Mouse (Mus musculus): ENCODE measurements at regions not wholly inside any gene's neighbourhood (a gene's known extent, or its start where the extent isn't known, plus 50 kb on each side); places are given as distances from the start of the nearest gene placed in this dataset.
"Not testable (repeated sequence)": the region's sequence is repeated elsewhere in the genome, so short reads cannot be mapped to it uniquely, and the experiment has no call there.

DNA sequence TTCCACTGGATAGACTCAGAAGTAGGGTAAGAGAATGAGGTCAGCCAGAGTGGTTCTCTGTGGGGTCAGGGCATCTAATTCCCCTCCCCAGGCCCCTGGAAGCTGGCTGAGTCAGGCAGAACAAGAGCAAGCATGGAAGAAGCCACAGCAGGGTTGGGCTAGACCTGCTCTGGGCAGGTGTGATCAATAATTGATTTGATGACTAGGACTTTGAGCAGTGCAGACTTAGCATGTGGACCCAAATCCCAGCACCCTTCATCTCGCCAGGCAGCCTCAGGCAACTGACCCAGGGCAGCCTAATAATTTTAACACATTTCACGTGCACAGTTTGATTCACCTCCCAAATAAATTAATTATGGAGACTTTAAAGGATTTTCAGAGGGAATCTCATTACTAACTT, 67.2 kb downstream of the Qdpr start:
- ATAC-seq (ENCODE audit: low TSS enrichment): no peak

DNA sequence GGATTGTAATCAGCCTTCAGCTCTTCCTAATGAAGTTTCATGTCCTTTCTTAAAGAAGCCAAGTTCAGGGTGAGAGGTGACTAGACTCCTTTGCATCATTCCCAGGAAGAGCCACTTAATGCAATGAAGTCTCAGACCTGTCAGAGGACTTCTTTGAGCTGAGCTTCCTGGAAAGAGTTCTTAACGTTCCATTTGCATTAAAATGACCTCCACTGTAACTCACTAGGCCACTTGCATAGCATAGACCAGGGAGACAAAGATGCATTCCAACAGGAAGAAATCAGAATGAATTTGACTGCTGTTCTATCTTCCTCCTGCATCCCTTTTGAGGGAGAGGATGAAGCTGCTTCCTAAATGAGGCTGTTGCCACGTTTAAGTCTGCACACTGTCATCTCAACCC, 71.5 kb downstream of the Qdpr start:
- ATAC-seq (ENCODE audit: low TSS enrichment): no peak

DNA sequence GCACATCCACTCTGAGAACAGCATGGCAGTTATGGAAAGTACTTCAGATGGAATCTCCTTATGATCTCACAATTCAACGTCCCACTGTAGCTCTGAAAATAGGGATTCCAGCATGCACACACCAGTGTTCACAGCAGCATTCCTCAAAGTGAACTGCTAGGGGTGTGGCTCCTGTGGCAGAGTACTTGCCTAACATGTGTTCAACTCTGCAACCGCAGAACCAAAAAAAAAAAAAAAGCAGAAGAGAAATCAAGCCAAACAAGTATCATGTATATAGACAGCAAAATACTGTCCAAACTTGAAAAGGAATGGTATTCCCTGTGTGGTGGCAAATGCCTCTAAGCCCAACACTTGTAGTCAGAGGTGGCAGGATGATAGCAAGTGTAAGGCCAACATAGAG, 77.0 kb downstream of the Qdpr start:
- ATAC-seq (ENCODE audit: low TSS enrichment): no peak

DNA sequence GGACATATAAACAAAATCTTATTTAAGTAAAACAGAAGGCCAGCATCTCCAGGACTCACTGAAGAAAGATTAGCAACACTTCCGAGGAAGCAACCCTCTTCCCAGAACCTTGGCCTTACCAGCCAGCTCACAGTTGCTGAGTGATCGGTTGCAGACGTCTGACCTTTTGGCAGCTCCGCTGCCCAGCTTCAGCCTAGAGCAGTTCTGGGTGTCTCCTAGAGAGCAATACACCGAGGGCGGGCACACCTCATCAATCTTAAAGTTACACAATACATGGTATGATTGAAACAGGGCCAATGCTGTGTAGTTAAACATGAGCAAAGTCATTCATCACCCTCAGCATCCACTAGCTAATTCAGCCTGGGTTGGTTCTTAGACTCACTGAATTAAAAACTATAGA, 81.6 kb downstream of the Qdpr start:
- no peak for ATAC-seq (ENCODE audit: low TSS enrichment)

DNA sequence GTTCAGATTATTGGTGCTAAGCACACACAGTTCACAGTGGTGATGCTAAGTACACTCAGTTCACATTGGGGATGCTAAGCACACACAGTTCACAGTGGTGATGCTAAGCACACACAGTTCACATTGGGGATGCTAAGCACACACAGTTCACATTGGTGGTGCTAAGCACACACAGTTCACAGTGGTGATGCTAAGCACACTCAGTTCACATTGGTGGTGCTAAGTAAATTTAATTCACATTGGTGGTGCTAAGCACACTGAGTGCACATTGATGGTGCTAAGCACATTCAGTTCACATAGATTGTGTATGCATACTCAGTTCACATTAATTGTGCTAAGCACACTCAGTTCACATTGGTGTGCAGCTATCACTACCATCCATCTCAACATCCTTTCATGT, 89.8 kb downstream of the Qdpr start:
- ATAC-seq (ENCODE audit: low TSS enrichment): no peak

DNA sequence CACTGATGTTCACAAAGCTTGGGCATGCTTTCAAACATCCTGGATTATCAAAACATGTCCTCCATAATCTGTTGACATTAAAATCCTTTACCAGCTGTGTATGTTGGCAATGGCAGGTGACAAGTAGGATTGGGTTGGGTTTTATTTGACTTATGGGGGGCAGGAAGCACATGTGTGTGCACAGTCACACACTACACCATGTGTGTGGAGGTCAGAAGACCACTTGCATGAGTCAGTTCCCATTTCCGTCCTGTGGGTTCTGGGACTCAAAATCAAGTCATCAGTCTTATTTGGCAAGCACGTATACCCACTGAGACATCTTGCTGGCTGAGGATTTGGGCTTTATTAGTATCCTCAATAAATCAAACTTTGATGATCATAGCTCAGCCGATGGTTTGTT, 109.6 kb downstream of the Qdpr start:
- no peak for ATAC-seq (ENCODE audit: low TSS enrichment)

DNA sequence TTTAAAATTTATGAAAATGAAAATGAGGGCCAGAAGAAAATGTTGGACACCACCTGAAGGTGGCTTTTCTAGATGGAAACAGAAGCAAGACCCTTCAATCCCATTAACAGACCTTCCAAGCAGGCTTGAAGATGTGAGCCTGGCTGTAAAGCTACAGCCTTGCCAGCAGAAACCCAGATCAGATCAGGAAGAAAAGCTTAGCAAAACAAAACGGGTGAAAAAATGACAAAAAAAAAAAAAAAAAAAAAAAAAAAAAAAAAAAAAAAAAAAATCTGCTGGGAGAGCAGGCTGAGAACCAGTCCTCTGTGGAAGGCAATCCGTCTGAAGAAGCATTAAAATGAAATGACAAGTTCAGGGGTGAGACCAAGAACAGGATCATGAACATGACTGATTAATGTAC, 113.2 kb downstream of the Qdpr start:
- ATAC-seq (ENCODE audit: low TSS enrichment): no peak

DNA sequence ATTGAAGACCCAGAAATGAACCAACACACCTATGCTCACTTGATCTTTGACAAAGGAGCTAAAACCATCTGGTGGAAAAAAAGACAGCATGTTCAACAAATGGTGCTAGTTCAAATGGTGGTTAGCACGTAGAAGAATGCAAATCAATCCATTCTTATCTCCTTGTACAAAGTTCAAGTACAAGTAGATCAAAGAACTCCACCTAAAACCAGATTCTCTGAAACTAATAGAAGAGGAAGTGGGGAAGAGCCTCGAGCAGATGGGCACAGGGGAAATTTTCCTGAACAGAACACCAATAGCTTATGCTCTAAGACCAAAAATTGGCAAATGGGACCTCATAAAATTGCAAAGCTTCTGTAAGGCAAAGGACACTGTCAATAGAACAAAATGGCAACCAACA, 125.6 kb downstream of the Qdpr start:
- ATAC-seq (ENCODE audit: low TSS enrichment): not testable (repeated sequence)

DNA sequence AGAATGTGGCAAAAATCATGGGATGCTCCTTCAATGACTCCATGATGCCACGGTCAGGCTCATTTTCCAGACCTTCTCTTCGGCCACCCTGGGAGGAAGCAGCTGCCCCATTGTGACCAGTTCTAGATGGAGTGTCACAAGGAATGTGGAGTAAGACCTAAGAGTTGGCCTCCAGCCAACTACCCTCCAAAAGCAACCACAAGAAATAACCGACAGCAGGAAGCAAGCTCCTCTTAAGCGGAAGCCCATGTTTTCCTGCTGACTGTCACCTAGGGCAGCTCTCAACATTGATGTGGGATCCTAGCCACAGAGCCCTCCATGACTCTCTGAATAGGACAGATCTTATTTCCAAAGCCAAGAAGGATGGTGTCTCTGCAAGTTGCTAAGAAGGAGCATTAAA, 126.5 kb downstream of the Qdpr start:
- no peak for ATAC-seq (ENCODE audit: low TSS enrichment)

DNA sequence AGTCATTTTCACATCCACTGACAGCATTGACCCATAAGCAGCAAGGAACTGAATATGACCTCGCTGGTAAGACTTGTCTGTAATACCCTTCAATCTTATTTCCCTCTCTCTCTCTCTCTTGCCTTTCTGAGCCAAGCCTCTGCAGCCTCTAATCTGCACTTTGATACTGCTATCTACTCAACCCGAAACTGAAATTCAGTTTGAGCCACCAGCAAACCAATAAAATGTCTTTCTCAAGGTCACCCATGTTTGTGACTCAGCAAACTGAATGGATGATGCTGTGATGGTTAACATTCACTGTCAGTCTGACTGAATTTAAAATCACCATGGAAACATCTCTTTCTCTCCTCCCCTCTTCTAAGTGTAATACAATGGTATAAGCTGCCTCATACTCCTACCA, 132.0 kb downstream of the Qdpr start:
- ATAC-seq (ENCODE audit: low TSS enrichment): no peak

DNA sequence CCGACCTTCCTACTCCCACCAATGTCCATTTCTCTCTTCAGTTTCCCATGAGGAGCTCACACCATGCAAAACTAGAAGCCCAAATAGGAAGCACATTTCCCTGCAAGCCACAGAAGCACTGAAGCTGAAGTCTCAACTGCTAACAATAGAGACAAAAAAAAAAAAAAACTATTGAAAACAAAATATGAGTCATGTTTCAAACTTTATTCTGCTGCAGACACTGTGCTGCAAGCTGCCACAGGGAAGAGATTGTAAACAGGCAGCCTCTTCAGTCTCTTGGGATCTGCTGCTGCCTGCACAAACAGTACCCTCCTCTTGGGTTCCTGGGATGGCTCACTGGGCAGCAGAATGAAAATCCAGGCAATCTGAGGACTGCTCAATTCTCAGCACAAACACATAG, 148.9 kb downstream of the Qdpr start:
- peak; percentile 86 for ATAC-seq (ENCODE audit: low TSS enrichment)

DNA sequence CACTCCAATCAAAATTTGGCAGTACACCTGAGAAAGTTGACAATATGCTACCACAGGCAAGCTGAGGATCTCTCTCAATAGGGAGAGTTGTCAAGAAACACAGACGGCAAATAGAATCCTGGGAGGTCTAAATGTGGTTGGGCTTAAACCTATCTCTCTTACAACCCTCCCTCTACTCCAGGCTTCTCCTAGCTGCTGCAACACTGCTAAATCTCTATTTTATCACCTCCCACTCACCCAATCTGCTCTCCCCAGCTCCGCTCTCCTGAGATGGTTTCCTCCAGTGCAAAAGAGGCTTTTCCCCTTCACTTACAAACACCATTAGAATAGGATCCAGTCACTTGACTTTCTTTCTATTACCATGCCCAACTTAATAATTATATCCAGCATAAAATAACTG, 151.2 kb downstream of the Qdpr start:
- peak; percentile 93 for ATAC-seq (ENCODE audit: low TSS enrichment)

DNA sequence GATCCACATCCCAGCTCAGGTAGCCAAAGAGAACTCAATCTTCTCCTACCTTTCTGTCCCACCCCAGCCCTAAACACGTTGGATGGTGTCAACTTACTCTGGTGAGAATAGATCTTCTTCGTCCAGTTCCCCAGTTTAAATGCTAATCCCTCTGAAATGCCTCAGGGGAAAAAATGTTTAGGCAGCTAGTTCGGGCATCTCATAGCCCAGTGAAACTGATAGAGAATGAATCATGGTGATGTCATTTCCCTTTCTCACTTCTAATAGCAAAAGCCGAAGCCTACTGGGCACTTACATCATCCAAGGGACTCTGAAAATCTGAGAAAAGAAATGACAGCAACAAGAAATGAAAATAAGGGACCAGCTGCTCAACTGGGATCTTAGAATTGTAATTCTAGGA, 154.9 kb downstream of the Qdpr start:
- no peak for ATAC-seq (ENCODE audit: low TSS enrichment)

DNA sequence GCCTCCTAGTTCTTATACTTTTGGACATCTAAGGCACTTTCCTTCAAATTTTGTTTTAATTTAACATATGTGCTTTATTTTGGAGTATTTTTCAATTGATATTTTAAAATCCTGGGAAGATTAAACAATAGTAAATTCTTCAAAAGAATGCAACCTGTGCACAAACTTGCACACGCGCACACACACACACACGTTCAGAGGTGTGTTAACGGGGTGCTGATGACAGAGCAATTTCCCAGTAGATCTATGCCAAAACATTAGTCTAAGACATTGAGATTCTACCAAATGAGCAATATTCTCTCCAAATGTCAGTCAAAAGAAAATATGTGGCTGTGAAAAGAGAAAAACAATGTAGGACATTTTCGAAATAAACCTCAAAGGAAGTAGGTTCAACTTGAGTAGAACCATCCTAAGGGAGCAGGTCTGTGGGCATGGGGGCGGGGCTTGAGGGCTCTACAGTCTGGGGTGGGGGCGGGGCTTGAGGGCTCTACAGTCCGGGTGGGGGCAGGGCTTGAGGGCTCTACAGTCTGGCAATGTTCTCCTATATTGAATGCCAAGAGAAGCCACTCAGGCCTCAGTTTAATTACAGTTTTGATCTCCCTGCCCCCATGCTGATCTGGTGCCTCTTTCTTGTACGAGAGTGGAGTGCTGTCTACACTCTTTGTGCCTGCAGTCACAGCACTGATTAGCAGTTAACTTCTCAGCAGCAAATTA, 157.0 kb downstream of the Qdpr start:
- ATAC-seq (ENCODE audit: low TSS enrichment): no peak

DNA sequence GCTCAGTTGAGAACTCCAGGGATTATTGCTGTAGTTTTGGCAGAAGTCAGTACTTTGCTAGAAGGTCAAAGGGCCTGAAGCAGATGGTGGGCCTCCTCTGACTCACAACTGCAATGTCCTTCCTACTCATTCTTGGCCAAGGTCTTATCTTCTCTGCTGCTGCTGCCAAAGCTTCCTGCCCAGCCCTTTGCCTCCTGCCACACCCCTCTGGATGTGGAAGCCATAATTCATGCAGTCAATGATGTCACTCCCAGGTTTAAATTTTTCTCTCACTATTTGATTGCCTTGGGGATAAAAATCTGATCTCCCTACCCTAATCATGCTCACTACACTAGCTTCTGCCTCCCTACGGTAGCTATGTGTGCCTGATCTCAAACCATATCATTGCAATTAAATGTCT, 157.7 kb downstream of the Qdpr start:
- no peak for ATAC-seq (ENCODE audit: low TSS enrichment)

DNA sequence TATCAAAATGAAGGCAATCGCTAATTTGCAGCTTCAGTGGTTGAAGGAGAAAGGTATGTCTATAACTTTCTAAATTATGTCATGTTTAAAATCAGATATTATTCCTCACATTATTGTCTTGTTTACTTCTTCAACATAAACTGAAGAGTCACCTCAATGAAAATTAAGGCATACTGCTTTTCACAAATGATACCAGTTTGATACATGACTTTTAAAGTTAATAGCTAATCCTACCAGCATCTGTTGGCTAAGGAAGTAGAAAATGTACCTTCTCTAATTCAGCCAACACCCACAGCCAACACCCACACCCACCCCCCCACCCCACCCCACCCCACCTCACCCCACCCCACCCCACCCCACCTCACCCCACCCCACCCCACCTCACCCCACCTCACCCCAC, 158.3 kb downstream of the Qdpr start:
- ATAC-seq (ENCODE audit: low TSS enrichment): no peak

DNA sequence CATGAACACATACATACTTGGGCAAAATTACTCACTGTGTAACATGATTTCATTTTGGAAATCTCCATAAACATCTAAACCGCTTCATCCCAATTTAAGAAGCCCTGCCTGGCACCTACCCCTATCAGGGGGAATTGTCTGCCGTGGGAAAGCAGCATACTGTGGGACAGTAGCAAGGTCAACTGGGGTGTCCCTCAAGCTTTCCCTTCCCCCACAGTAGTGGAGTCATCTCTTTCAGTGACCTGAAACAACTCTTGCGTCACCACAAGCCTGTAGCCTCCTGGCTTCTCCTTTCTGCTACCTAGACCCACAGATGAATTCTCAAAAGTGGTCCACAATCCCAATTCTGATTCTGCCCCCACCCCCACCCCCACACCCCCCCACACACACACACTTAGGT, 158.8 kb downstream of the Qdpr start:
- no peak for ATAC-seq (ENCODE audit: low TSS enrichment)

DNA sequence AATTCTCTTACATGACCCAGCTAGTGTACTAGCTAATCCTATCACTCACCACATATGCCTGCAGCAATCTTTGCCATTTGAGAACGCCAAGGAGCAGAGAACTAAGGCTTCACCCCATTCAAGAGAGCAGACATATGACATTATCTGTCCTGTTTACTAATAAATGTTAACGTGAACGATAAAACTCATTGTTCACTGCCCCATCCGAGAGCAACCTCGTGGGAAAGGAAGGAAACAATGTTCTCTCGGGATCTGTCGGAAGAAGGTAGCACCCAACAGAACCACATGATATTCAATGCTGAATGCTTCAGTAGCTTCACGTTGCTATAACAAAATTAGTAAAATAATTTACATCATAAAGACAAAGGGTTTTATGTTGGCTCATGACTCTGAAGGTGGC, 163.6 kb downstream of the Qdpr start:
- ATAC-seq (ENCODE audit: low TSS enrichment): no peak

DNA sequence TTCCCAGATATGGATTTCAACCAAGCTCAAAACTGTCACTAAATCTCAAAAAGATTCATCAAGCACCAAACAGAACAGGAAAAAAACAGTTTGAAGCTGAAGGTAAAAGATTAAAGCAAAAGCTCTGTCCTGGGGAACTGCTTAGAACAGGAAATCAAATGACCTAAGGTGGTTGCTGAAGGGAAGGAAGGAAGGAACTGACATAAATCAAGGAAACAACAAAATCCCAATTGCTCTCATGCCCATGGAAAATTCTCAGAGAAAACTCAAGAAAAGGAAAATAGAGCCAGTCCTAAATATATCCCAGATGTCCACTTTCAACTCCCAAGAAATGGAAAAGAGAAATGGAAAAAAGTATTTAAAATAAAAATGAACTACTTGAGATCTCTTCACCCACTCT, 165.4 kb downstream of the Qdpr start:
- no peak for ATAC-seq (ENCODE audit: low TSS enrichment)

DNA sequence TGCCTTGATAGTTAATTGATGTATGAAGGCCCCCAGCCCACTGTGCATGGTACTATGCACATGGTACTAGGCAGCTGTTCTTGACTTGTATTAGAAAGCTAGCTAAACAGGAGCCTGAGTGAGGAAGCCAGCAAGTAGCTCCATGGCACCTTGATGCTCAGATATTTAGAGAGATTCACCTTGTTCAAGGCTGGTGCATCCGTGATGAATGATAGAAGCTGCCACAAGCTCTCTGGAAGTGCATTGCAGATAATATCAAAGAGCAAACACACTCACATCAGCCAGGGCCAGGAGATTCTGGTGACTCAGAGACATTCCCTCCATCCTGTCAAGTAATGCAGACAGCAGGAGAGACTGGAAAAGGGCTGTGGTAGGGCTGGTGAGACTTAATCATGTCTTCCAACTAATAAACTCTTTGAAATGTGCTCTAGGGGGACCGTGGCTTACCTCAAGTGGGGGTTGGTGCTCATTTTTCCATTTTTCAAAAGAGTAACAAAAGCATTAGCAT, 166.1 kb downstream of the Qdpr start:
- no peak for ATAC-seq (ENCODE audit: low TSS enrichment)

DNA sequence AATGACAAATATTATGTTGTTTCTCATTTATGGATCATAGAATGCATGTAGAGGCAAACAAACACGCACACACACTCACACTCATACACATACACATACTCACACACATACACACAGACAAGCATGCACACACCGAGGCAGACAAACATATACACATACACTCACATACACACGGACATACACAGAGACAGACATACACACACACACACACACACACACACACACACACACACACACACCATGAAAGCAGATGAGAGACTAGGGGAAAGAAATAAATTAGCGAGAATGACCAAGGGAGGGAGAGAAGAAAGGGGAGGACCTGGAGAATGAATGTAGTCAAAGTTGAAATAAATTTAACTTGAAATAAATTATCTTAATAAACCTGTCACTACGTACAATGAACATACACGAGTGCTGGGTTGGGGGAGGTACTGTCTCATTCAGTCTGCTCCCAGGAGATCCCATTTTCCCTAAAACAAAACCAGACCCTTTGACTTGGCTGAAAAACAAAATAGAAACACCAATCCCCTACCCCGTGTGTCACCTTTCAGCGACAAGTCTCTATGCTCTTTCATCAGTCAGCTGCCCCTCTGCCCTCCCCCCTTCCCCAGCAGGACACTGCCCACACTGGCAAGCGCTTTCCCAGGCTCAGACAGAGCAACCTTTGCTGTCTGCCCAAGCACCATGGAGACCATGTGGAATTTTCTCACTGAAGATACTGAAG, 167.7 kb downstream of the Qdpr start:
- ATAC-seq (ENCODE audit: low TSS enrichment): no peak

DNA sequence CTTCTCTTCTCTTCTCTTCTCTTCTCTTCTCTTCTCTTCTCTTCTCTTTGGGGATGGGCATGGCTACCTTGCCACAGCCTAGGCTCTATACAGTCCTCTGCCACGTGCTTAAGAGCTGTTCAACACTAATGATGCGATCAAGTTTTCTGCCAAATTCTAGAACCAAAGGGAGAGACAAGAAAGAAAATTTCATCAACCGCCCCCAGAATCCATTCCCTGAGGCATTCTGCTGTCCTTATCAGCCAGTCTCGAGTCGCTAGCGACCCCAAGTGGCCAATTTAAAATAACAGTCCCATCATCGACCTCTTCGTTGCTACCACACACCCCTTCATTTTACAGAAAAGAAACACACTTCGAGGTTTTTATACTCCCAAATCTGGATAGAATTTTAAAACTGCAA, 171.5 kb downstream of the Qdpr start:
- peak; percentile 94 for ATAC-seq (ENCODE audit: low TSS enrichment)

DNA sequence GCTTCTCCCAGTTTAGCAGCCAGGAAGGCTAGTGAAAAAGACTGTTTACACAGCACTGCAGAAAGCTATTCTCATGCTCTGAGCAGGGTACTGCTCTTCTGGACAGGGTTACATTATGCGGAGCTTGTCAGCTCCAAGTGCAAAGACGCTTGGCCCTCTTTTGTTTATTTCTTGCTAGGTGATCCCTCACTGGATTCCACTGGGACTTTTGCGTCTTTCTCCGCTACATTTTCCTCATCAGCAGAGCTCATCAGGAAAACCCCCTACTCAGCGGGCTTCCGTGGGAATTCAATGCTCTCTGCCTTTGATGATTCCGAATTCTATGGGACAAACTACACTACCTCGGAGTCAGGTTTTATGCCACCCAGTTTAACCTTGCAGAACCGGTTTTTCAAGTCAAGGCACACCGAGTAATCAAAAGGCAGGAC, 172.0 kb downstream of the Qdpr start:
- ATAC-seq (ENCODE audit: low TSS enrichment): peak; percentile 78

DNA sequence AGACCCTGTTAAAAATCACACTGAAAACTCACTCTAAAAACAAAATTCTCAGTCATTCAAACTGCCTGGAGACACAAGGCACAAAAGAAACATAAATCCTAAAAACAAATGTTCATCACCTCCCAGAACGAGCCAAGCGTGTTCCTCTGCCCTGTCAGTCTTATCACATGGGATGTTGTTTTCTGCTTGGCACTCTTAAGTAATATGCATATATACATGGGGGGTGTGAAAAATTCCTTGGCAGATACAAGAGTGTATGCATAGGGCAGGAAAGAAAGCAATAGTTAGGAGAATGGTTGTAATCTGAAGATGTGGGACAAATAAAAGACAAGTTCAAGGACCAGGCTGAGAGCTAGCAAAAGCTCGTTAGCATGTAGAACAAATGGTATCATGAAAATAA, 179.4 kb downstream of the Qdpr start:
- peak; percentile 52; the same call in 1 of the 2 replicates for ATAC-seq (ENCODE audit: low TSS enrichment)
